Mouse (Mus musculus): ENCODE data around the gene Pgs1.

Pgs1 gene

DNA sequence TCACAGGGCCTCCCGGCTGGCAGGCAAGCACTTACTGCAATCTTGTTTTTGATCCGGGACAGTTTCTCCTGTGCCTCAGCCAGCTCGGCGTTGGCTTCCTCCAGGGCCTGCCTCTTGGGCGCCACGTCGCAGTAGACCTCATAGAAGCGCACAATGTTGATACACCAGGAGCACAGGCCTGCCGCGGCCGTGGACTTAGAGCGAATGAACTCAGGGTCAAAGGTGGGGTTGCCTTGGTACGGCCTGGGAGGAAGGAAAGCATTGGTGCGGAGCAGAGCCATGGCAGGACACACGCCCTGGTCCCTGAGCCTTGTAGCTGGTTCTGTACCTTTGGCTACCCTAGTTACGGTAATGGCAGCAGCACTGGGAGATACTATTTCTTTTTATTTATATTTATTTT is 64.1 kb downstream of the Pgs1 start:
- DNase-seq (ENCODE audit: low spot score), result no peak

DNA sequence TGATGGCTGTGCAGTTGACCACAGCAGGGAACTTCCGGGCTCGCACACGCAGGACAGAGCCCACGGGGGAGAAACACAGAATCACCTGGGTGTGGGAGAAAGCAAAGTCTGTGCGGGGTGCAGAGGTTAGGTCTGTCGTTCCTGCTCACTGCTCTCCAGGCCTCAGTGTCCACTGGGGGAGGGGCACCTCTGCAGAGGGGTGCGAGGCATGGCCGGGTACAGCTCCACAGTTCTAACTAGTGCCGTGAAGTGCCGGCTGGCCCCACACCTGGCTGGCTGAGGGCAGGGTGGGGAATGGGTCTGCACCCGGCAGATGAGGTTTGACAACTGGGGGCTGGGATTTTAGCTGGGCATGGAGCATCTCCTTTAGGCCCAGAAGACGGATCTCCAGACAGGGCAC is 72.3 kb downstream of the Pgs1 start:
- no peak for DNase-seq (ENCODE audit: low spot score)

DNA sequence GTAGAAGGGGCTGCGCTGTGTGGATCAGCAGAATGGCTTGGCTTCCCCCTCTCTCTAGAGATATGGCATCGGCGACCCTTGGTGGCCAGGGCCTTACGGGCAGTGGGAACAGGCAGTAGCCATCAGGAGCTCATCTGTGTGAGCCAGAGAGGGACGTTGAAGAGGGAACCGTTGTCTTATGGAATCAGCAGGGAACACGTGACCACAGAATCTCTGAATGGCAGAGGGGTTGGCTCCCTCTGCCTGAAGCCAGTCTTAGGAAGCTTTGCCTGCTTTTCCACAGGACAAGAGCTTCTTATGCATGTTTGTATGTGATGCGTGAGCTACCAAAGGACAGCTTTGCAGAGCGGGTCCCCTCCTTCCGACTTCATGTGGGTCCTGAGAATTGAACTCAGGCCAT is 72.8 kb downstream of the Pgs1 start:
- DNase-seq (ENCODE audit: low spot score), result no peak

DNA sequence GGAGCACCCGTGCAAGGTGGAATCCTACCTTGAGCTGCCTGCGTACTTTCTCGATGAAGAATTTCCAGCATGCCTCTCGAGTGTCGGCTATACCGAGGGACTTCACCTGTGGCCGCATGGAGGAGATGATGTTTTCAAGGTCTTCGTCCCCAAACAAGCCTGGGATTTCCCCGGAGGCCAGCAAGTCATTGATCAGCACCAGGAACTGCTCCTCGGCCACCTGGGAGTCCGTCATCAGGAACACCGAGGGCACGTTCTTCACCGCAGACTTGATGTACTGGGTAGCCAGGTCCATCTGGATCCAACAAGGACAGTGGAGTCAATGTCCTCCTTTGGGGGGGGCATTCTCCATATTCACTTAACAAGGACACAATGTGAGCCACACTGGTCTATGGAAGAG is 73.9 kb downstream of the Pgs1 start:
- no peak for DNase-seq (ENCODE audit: low spot score)

DNA sequence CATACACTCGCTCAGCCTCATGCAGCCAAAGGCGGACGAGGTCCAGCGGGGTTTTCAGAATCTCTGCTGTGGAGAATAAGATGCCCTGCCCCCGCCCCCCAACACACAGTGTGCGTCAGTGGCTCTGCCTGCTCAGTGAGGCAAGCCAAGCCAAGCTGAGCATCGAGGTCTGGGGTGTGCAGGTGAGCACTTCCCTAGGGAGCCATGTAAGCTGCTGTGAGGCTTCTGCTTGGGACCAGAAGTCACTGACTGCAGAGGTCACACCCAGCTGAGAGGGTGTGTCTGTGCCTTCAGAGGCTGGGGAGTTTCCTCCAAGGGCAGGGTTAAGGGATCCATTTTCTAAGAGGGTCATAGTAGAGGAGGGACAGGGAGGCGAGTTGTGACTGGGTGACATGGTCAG is 81.5 kb downstream of the Pgs1 start:
- DNase-seq (ENCODE audit: low spot score), result no peak

DNA sequence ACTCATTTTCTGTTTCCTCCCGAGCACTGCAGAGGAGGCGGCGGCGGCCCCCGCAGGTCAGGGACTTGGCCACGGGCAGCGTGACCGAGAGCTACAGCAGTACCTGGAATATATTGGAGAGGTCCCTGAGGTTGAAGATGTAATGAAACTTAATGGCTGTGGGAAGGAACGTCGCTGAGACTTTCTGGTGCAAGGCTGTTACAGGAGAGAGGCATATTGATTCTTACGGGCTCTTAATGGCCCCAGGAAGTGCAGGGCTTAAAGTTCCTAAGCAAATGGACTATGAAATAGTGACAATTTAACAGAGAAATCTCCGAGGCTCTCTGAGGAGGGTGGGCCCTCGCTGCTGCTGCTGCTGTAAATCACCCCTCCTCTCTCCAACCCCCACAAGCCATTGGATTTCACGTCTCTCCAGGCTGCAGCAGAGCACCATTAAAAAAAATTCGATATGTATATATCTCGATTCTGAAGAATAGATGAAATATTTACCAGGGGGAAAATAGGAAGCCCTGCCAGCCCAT is 82.8 kb downstream of the Pgs1 start:
- no peak for DNase-seq (ENCODE audit: low spot score)

DNA sequence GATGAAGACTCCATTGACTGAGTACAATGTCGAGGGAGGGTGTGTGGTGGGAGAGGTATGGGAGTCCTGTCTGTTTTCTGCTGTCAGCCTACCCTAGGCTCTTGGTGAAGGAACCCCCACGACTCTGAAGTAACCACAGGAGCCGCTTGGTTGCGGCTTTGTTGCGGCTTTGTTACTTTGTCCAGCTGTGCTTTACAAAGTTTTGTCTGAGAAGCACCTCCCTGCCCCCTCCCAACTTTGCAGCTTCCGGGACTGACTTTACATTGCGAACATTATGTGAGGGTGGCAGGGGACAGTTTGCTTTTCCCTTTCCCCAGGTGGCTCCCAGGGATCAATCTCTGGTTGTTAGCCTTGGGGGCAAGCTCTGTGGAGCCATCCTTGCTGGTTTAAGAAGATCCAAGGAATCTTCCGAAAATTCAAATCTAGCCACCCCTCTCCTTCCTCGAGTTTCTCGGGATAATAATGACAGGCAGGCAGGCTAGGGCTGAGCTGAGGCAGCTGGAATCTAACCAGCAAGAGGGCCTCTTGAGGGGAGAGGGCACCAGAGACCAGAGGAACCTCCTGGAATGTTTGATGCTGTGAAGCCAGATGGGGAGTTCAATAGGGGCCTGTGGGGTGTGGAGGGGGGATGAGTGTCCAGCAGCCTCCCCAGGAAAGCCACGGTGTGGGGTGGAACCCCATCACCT is 85.3 kb downstream of the Pgs1 start:
- DNase-seq (ENCODE audit: low spot score), result no peak
